Mouse (Mus musculus): ENCODE results near the gene Smim6.

GRCm38 (mm10) chr11:115903384-115904230 lies 8.2 kb upstream of the Smim6 start:
- no peak for TF ChIP-seq CTCF (IDR thresholded peaks at IDR 0.05; ENCODE audit: low read depth)
- TF ChIP-seq EP300 (optimal IDR thresholded peaks at IDR 0.05), result no peak

All from stomach, postnatal 0 days (tissue).